Mouse (Mus musculus) liver, postnatal 0 days (tissue): Measurements from ENCODE around the gene Lzts2. TPM values are rescaled to one million over a fixed set of nuclear protein-coding genes. Genes with fewer than 3 reads are reported as not detected.

ENCODE experiments used
- ATAC-seq: fragments of 200-750 bp; cut with Nextera tagmentation; 2 replicates; pipeline ENCODE4 v1.8.0; 2017; ENCODE audit warnings: mild to moderate bottlenecking, moderate library complexity
- DNase-seq: peaks from one replicate; pipeline ENCODE4 v3.0.0-alpha.2; 2016
- H3K27ac ChIP-seq: fragments of 300-500 bp; sonication (generic); 2 replicates; pipeline ENCODE4 v1.5.1; 2014; ENCODE audit warnings: antibody characterized with exemption, moderate library complexity, mild to moderate bottlenecking, low read depth
- H3K27me3 ChIP-seq: fragments of 300-500 bp; sonication (generic); 2 replicates; pipeline ENCODE4 v1.6.1; 2014; ENCODE audit warnings: low read length, control low read depth, mixed read lengths; ENCODE audit not compliant: insufficient read depth
- H3K36me3 ChIP-seq: fragments of 300-500 bp; sonication (generic); replicated peaks from 2 replicates; pipeline ENCODE4 v1.6.1; 2014; ENCODE audit warnings: mild to moderate bottlenecking, control low read depth, low read length, moderate library complexity, mixed read lengths; ENCODE audit not compliant: insufficient read depth
- H3K4me1 ChIP-seq: fragments of 300-500 bp; sonication (generic); 2 replicates; pipeline ENCODE4 v1.6.1; 2014; ENCODE audit warnings: antibody characterized with exemption, mild to moderate bottlenecking, control low read depth; ENCODE audit not compliant: insufficient read depth
- H3K4me2 ChIP-seq: fragments of 300-500 bp; sonication (generic); 2 replicates; pipeline ENCODE4 v1.6.1; 2014; ENCODE audit warnings: low read depth, mild to moderate bottlenecking, low read length, moderate library complexity, mixed read lengths
- H3K4me3 ChIP-seq: fragments of 300-500 bp; sonication (generic); 2 replicates; pipeline ENCODE4 v1.5.1; 2014; ENCODE audit warnings: low read depth, low read length
- H3K9ac ChIP-seq: fragments of 300-500 bp; sonication (generic); replicated peaks from 2 replicates; pipeline ENCODE4 v1.6.1; 2014; ENCODE audit warnings: mild to moderate bottlenecking, moderate library complexity
- H3K9me3 ChIP-seq: fragments of 300-500 bp; sonication (generic); 2 replicates; pipeline ENCODE4 v1.6.1; 2016; ENCODE audit warnings: mild to moderate bottlenecking, control low read depth, low read length, mixed read lengths
- CTCF ChIP-seq: sonication (generic); IDR thresholded peaks from 2 replicates; pipeline ENCODE4 v1.5.1; 2016; ENCODE audit warnings: antibody characterized with exemption, low read depth
- EP300 ChIP-seq: IDR thresholded peaks from 2 replicates; pipeline ENCODE4 v1.6.1; 2016; ENCODE audit warnings: antibody characterized with exemption, low read depth, mild to moderate bottlenecking
- WGBS: fragments of 180-500 bp; shearing (Covaris S2); extraction: QIAGEN DNeasy Blood & Tissue Kit; methylation state at CpG from one replicate; pipeline ENCODE4 v1.1.7; 2014; ENCODE audit not compliant: insufficient replicate concordance; 5-methylcytosine and 5-hydroxymethylcytosine counted together
- polyA plus RNA-seq: library from polyadenylated mRNA; unstranded; fragments of >200 nt; fragmentation: Nextera tagmentation; extraction: Ambion mirVana; gene quantifications from 2 replicates; pipeline ENCODE4 v1.2.1, GENCODE M21; 2015

Lzts2 gene
- polyA plus RNA-seq, 1 experiment from 2014 or later: 5.7 TPM

- Histone ChIP-seq H3K27me3 (peaks cover 9% of the 10 kb centered on the region; the same call in 1 of the 2 replicates), H3K4me1 (peaks cover 24% of the 10 kb centered on the region), H3K4me3 (peak overlapping the region; percentile 64; the same call in 1 of the 2 replicates), H3K4me2 (peak overlapping the region; percentile 80), H3K9me3 (no peaks in the 10 kb centered on the region), H3K9ac (no peak overlapping the region), H3K36me3 (no peaks in the 10 kb centered on the region), H3K27ac (peak overlapping the region; percentile 94)
- 42% methylated on average over 9 of the region's 9 CpGs for WGBS
- TF ChIP-seq CTCF: no peak
- TF ChIP-seq EP300: no peak
- DNase-seq (no peak), ATAC-seq (no peak)
Observed at GRCm38 (mm10) chr19:44988321-44988720, 25.9 kb upstream of the Lzts2 start.

GRCm38 (mm10) chr19:44988831-44989566 is 25.2 kb upstream of the Lzts2 start, which contains the start of gene Sema4g:
Gene Sema4g, plus strand, starts transcription at chr19:44989101.
- DNase-seq (peak; percentile 60), ATAC-seq (peak; percentile 69)
- Histone ChIP-seq H3K9me3 (no peaks in the 10 kb centered on the region), H3K4me3 (peak within 1 kb of the TSS; percentile 64), H3K4me2 (peak within 1 kb of the TSS; percentile 80), H3K36me3 (no peaks in the 10 kb centered on the region), H3K27me3 (peaks cover 9% of the 10 kb centered on the region; the same call in 1 of the 2 replicates), H3K4me1 (peaks cover 23% of the 10 kb centered on the region), H3K27ac (peak within 1 kb of the TSS; percentile 94), H3K9ac (peak within 1 kb of the TSS; percentile 71)
- TF ChIP-seq CTCF: peak; percentile 40; the same call in 1 of the 2 replicates
- TF ChIP-seq EP300: no peak
- WGBS: under 1% methylated on average over 47 of the region's 58 CpGs

- TF ChIP-seq EP300 (no peak), CTCF (no peak)
- H3K4me3 ChIP-seq: peak overlapping the region; percentile 64
- ATAC-seq: peak; percentile 16; the same call in 1 of the 2 replicates
- peaks cover 19% of the 10 kb centered on the region for H3K4me1 ChIP-seq
- no peaks in the 10 kb centered on the region for H3K36me3 ChIP-seq
- 14% methylated on average over 21 of the region's 22 CpGs for WGBS
- H3K4me2 ChIP-seq: peak overlapping the region; percentile 80
- H3K9ac ChIP-seq: peak overlapping the region; percentile 71
- H3K9me3 ChIP-seq: no peaks in the 10 kb centered on the region
- peak overlapping the region; percentile 94 for H3K27ac ChIP-seq
- DNase-seq: peak; percentile 38
- H3K27me3 ChIP-seq: peaks cover 9% of the 10 kb centered on the region; the same call in 1 of the 2 replicates
Observed at GRCm38 (mm10) chr19:44989567-44990495, 24.4 kb upstream of the Lzts2 start.

- Histone ChIP-seq H3K4me3 (peak overlapping the region; percentile 64), H3K36me3 (no peaks in the 10 kb centered on the region), H3K27me3 (peaks cover 9% of the 10 kb centered on the region; the same call in 1 of the 2 replicates), H3K27ac (peak overlapping the region; percentile 94), H3K9me3 (no peaks in the 10 kb centered on the region), H3K9ac (peak overlapping the region; percentile 33; the same call in 1 of the 2 replicates), H3K4me2 (peak overlapping the region; percentile 80), H3K4me1 (peaks cover 15% of the 10 kb centered on the region)
- ATAC-seq (peak; percentile 70), DNase-seq (peak; percentile 30)
- TF ChIP-seq EP300: no peak
- TF ChIP-seq CTCF: no peak
- 59% methylated on average over 8 of the region's 8 CpGs for WGBS
Observed at GRCm38 (mm10) chr19:44991031-44991430, 23.2 kb upstream of the Lzts2 start.

- TF ChIP-seq CTCF (no peak), EP300 (no peak)
- peaks cover 12% of the 10 kb centered on the region for H3K4me1 ChIP-seq
- WGBS: 34% methylated on average over 7 of the region's 7 CpGs
- peak overlapping the region; percentile 60 for H3K27ac ChIP-seq
- H3K27me3 ChIP-seq: peaks cover 9% of the 10 kb centered on the region; the same call in 1 of the 2 replicates
- DNase-seq: peak; percentile 27
- no peak overlapping the region for H3K4me2 ChIP-seq
- H3K36me3 ChIP-seq: no peaks in the 10 kb centered on the region
- no peak for ATAC-seq
- no peaks in the 10 kb centered on the region for H3K9me3 ChIP-seq
- H3K9ac ChIP-seq: no peak overlapping the region
- no peak overlapping the region for H3K4me3 ChIP-seq
Observed at GRCm38 (mm10) chr19:44992246-44992645, 22.0 kb upstream of the Lzts2 start.

GRCm38 (mm10) chr19:44992712-44993111 is 21.5 kb upstream of the Lzts2 start:
- peaks cover 9% of the 10 kb centered on the region; the same call in 1 of the 2 replicates for H3K27me3 ChIP-seq
- peak overlapping the region; percentile 60 for H3K27ac ChIP-seq
- 0 out of 2 replicates have a peak, but pooled peaks cover 2% of the 10 kb centered on the region for H3K36me3 ChIP-seq
- TF ChIP-seq CTCF: no peak
- TF ChIP-seq EP300: no peak
- no peaks in the 10 kb centered on the region for H3K9me3 ChIP-seq
- H3K9ac ChIP-seq: no peak overlapping the region
- no peak overlapping the region for H3K4me2 ChIP-seq
- DNase-seq (no peak), ATAC-seq (no peak)
- WGBS: 56% methylated on average over 7 of the region's 7 CpGs
- no peak overlapping the region for H3K4me3 ChIP-seq
- peaks cover 11% of the 10 kb centered on the region; the same call in 1 of the 2 replicates for H3K4me1 ChIP-seq
